Mouse (Mus musculus) MEL (cell line): ENCODE data around the gene Tex2.

Source experiments
- CHD1 ChIP-seq: IDR thresholded peaks from 2 replicates; pipeline ENCODE4 v1.6.1; 2012; ENCODE audit warnings: low read depth, mild to moderate bottlenecking, inconsistent platforms, low read length, improper control_type of control experiment
- CTCF ChIP-seq, 3 experiments: IDR thresholded peaks in 2 of 3; conservative IDR thresholded peaks in 1 of 3; 2 replicates each; pipeline ENCODE4 v1.5.1; 2011 to 2012; ENCODE audit warnings: low read length in 3 of 3, low read depth in 2 of 3, mild to moderate bottlenecking in 2 of 3, improper control_type of control experiment in 1 of 3, inconsistent platforms in 1 of 3, mixed read lengths in 1 of 3, moderate library complexity in 1 of 3; ENCODE audit not compliant: control insufficient read depth in 1 of 3, insufficient read depth in 1 of 3, poor library complexity in 1 of 3, severe bottlenecking in 1 of 3
- E2F4 ChIP-seq: IDR thresholded peaks from 2 replicates; pipeline ENCODE4 v1.6.1; 2011; ENCODE audit warnings: low read depth, low read length, improper control_type of control experiment, borderline replicate concordance
- HCFC1 ChIP-seq: IDR thresholded peaks from 2 replicates; pipeline ENCODE4 v1.6.1; 2012; ENCODE audit warnings: low read depth, mild to moderate bottlenecking, inconsistent platforms, low read length, improper control_type of control experiment, moderate library complexity
- KAT2A ChIP-seq: conservative IDR thresholded peaks from 2 replicates; pipeline ENCODE4 v1.6.1; 2012; ENCODE audit warnings: low read depth, low read length, improper control_type of control experiment, inconsistent platforms
- MAFK ChIP-seq: IDR thresholded peaks from 2 replicates; pipeline ENCODE4 v1.6.1; 2011; ENCODE audit warnings: low read depth, mild to moderate bottlenecking, low read length, improper control_type of control experiment, borderline replicate concordance
- MAX ChIP-seq: IDR thresholded peaks from 2 replicates; pipeline ENCODE4 v1.6.1; 2011; ENCODE audit warnings: low read length, improper control_type of control experiment
- MYC ChIP-seq: IDR thresholded peaks from 2 replicates; pipeline ENCODE4 v1.6.1; 2011; ENCODE audit warnings: low read depth, mild to moderate bottlenecking, low read length, improper control_type of control experiment, moderate library complexity
- NELFE ChIP-seq: IDR thresholded peaks from 2 replicates; pipeline ENCODE4 v1.6.1; 2011; ENCODE audit warnings: low read depth, low read length, improper control_type of control experiment
- NRF1 ChIP-seq: IDR thresholded peaks from 2 replicates; pipeline ENCODE4 v1.6.1; 2014; ENCODE audit warnings: low read depth, mild to moderate bottlenecking, inconsistent platforms, low read length, improper control_type of control experiment, moderate library complexity; ENCODE audit not compliant: poor library complexity, insufficient read depth, severe bottlenecking
- POLR2A ChIP-seq, 2 experiments: IDR thresholded peaks; 2 replicates each; pipeline ENCODE4 v1.6.1; 2011 to 2012; ENCODE audit warnings: low read length in 2 of 2, mild to moderate bottlenecking in 2 of 2, control low read depth in 1 of 2, improper control_type of control experiment in 1 of 2, low read depth in 1 of 2, moderate library complexity in 1 of 2; ENCODE audit not compliant: control insufficient read depth in 1 of 2, insufficient read depth in 1 of 2, poor library complexity in 1 of 2
- USF1 ChIP-seq: IDR thresholded peaks from 2 replicates; pipeline ENCODE4 v1.6.1; 2014; ENCODE audit warnings: low read depth, mild to moderate bottlenecking, inconsistent platforms, low read length, improper control_type of control experiment, moderate library complexity
- ZNF384 ChIP-seq: IDR thresholded peaks from 2 replicates; pipeline ENCODE4 v1.6.1; 2012; ENCODE audit warnings: low read depth, mild to moderate bottlenecking, inconsistent platforms, low read length, improper control_type of control experiment

DNA sequence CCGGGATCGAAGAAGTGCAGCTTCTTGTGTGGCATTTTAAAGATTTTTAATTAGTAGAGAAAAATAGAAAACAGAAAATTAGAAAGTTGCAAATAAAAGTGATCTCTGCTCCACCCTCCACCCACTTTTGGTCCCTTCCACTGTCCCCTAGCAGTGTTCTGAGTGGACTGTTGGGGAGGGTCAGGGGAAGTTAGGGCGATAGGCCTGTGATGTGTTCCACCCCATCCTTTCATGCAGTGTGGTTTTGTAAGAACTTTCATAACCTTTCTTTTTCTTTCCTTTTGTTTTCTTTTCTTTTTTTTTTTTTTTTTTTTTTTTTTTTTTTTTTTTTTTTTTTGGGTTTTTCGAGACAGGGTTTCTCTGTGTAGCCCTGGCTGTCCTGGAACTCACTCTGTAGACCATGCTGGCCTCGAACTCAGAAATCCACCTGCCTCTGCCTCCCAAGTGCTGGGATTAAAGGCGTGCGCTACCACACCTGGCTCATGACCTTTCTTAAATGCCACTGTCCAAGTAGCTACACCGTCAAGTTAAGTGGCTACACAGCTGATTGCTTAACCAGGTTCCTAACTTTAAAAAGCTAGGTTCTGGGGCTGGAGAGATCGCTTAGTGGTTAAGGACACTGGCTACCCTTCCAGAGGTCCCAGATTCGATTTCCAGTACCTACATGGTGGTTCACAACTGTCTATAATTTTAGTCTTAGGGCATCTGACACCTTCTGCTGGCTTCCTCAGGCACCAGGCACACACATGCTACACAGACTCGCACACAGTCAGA lies 49.6 kb upstream of the Tex2 start:
- TF ChIP-seq ZNF384 (peak; percentile 46), CTCF (IDR thresholded peaks at IDR 0.05 in 2 of 3, conservative IDR thresholded peaks at IDR 0.05 in 1 of 3; ENCODE audit: control insufficient read depth in 1 of 3, insufficient read depth in 1 of 3, low read depth in 2 of 3, low read length in 3 of 3, poor library complexity in 1 of 3, severe bottlenecking in 1 of 3) (no peak), NRF1 (no peak), POLR2A (IDR thresholded peaks at IDR 0.05; ENCODE audit: control insufficient read depth in 1 of 2, insufficient read depth in 1 of 2, low read depth in 1 of 2, low read length in 2 of 2, poor library complexity in 1 of 2) (no peak), HCFC1 (no peak), MAFK (no peak), E2F4 (no peak), USF1 (no peak), KAT2A (no peak), NELFE (no peak), CHD1 (no peak), MAX (no peak), MYC (no peak)
